Mouse (Mus musculus) intestine, postnatal 0 days (tissue): Measurements from ENCODE around the gene Elf3. TPM values are rescaled to one million over a fixed set of nuclear protein-coding genes. Genes with fewer than 3 reads are reported as not detected.
"Not testable (repeated sequence)": the region's sequence is repeated elsewhere in the genome, so short reads cannot be mapped to it uniquely, and the experiment has no call there.

Experiments
- ATAC-seq: fragments of 200-750 bp; cut with Nextera tagmentation; 2 replicates; pipeline ENCODE4 v1.8.0; 2017; ENCODE audit warnings: mild to moderate bottlenecking, moderate TSS enrichment, moderate library complexity
- H3K27ac ChIP-seq: fragments of 300-500 bp; sonication (generic); 2 replicates; pipeline ENCODE4 v1.5.1; 2014; ENCODE audit warnings: mild to moderate bottlenecking, low read depth, low read length, moderate library complexity
- H3K27me3 ChIP-seq: fragments of 300-500 bp; sonication (generic); replicated peaks from 2 replicates; pipeline ENCODE4 v1.6.1; 2014; ENCODE audit warnings: low read length, mixed read lengths; ENCODE audit not compliant: control insufficient read depth, insufficient read depth
- H3K36me3 ChIP-seq: fragments of 300-500 bp; sonication (generic); 2 replicates; pipeline ENCODE4 v1.6.1; 2014; ENCODE audit warnings: mild to moderate bottlenecking, moderate library complexity; ENCODE audit not compliant: control insufficient read depth, insufficient read depth
- H3K4me1 ChIP-seq: fragments of 300-500 bp; sonication (generic); replicated peaks from 2 replicates; pipeline ENCODE4 v1.6.1; 2014; ENCODE audit warnings: antibody characterized with exemption, low read length, mixed read lengths; ENCODE audit not compliant: control insufficient read depth, insufficient read depth
- H3K4me2 ChIP-seq: fragments of 300-500 bp; sonication (generic); replicated peaks from 2 replicates; pipeline ENCODE4 v1.6.1; 2014; ENCODE audit warnings: low read depth, mild to moderate bottlenecking, moderate library complexity
- H3K4me3 ChIP-seq: fragments of 300-500 bp; sonication (generic); 2 replicates; pipeline ENCODE4 v1.5.1; 2014; ENCODE audit warnings: low read depth, low read length
- H3K9ac ChIP-seq: fragments of 300-500 bp; sonication (generic); 2 replicates; pipeline ENCODE4 v1.6.1; 2014; ENCODE audit warnings: mild to moderate bottlenecking, low read depth, low read length
- H3K9me3 ChIP-seq: fragments of 300-500 bp; sonication (generic); 2 replicates; pipeline ENCODE4 v1.6.1; 2016; ENCODE audit warnings: mixed run types; ENCODE audit not compliant: control insufficient read depth
- CTCF ChIP-seq: sonication (generic); IDR thresholded peaks from 2 replicates; pipeline ENCODE4 v1.5.1; 2016; ENCODE audit warnings: low read depth, mild to moderate bottlenecking, control low read depth, antibody characterized with exemption, moderate library complexity
- WGBS: fragments of 180-500 bp; shearing (Covaris S2); extraction: QIAGEN DNeasy Blood & Tissue Kit; methylation state at CpG from one replicate; pipeline ENCODE4 v1.1.7; 2014; 5-methylcytosine and 5-hydroxymethylcytosine counted together
- polyA plus RNA-seq: library from polyadenylated mRNA; unstranded; fragments of >200 nt; fragmentation: Nextera tagmentation; extraction: Ambion mirVana; gene quantifications from 2 replicates; pipeline ENCODE4 v1.2.1, GENCODE M21; 2015

Elf3 gene
- polyA plus RNA-seq, 1 experiment from 2014 or later = 164 TPM

DNA sequence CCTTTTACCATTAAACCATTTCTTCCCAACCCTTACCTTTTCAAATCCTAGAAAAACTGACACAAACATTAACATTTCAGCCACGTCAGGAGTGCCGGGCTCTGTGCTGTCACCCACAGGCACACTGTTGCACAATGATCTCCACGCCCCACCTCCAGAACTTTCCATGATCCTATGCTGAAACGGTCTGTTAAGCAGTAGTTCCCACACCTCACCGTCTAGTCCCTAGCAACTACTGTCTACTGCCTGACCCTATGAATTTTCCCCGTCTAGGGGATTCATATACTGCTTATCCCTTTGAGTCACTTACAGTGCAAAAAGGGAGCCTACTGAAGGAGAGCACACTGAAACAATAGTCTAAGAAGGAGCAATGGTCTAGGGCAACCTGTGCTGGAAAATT lies 24.4 kb downstream of the Elf3 start:
- ATAC-seq = peak; percentile 65
- WGBS = 33% methylated on average over 6 of the region's 6 CpGs

DNA sequence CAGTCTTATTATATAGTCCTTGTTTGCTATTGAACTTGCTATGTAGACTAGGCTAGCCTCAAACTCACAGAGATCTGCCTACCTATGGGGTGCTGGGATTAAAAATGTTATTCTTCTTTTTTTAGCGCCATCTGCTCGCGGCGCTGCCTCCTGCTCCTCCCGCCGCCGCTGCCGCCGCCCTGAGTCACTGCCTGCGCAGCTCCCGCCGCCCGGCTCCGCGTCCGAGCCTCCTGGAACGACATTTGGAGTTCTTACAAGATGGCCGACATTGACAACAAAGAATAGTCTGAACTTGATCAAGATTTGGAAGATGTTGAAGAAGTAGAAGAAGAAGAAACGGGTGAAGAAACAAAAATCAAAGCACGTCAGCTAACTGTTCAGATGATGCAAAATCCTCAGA lies 26.5 kb downstream of the Elf3 start:
- not testable (repeated sequence) for H3K4me2 ChIP-seq, H3K36me3 ChIP-seq, H3K27ac ChIP-seq, H3K4me1 ChIP-seq, H3K9ac ChIP-seq, H3K27me3 ChIP-seq, H3K9me3 ChIP-seq, H3K4me3 ChIP-seq, ATAC-seq
- 82% methylated on average over 20 of the region's 20 CpGs for WGBS

More for the DNA sequence above, 24.4 kb downstream of the Elf3 start:
- peak overlapping the region; percentile 23; the same call in 1 of the 2 replicates for H3K4me3 ChIP-seq
- H3K36me3 ChIP-seq = no peaks in the 10 kb centered on the region
- peak overlapping the region; percentile 98 for H3K27ac ChIP-seq
- H3K9me3 ChIP-seq = no peaks in the 10 kb centered on the region
- peak overlapping the region; percentile 41; the same call in 1 of the 2 replicates for H3K9ac ChIP-seq
- peak overlapping the region; percentile 66 for H3K4me2 ChIP-seq
- no peaks in the 10 kb centered on the region for H3K27me3 ChIP-seq
- H3K4me1 ChIP-seq = 0 out of 2 replicates have a peak, but pooled peaks cover 4% of the 10 kb centered on the region
- TF ChIP-seq CTCF = no peak

DNA sequence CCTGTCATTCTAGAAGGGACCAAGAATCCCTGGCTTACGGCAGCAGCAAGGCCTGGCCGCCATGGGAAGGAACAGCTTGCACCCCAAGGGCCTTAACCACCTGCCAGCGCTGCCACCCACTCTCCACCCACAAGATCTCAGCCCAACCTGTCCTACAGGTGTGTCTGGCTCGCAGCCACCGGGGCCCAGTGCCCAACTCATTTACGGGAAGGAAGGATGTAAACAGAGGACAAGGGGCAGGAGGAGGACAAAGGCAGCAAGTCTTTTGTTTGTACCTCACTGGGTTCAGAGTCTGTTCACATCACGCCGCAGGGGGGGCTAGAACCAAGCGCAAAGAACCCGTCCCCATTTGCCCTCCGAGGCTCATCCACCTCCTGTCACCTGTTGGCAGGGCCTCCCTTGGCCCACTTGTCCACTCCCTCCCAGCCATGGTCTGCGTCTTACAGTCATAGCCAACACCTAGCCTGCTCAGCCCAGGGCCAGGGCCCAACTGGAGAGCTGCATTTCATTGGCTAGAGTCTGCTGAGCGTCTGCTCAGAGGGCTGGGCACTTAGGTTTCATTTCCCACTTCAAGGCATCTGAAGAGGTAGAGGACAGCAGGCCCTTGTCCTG lies 30.9 kb downstream of the Elf3 start:
- H3K27me3 ChIP-seq = no peaks in the 10 kb centered on the region; the same call in 1 of the 2 replicates
- H3K9ac ChIP-seq = no peak overlapping the region
- no peaks in the 10 kb centered on the region for H3K9me3 ChIP-seq
- 49% methylated on average over 13 of the region's 13 CpGs for WGBS
- TF ChIP-seq CTCF = peak; percentile 33; the same call in 1 of the 2 replicates
- H3K4me1 ChIP-seq = peaks cover 3% of the 10 kb centered on the region; the same call in 1 of the 2 replicates
- peak overlapping the region; percentile 70 for H3K27ac ChIP-seq
- ATAC-seq = peak; percentile 89
- H3K36me3 ChIP-seq = no peaks in the 10 kb centered on the region
- no peak overlapping the region for H3K4me2 ChIP-seq
- no peak overlapping the region for H3K4me3 ChIP-seq

DNA sequence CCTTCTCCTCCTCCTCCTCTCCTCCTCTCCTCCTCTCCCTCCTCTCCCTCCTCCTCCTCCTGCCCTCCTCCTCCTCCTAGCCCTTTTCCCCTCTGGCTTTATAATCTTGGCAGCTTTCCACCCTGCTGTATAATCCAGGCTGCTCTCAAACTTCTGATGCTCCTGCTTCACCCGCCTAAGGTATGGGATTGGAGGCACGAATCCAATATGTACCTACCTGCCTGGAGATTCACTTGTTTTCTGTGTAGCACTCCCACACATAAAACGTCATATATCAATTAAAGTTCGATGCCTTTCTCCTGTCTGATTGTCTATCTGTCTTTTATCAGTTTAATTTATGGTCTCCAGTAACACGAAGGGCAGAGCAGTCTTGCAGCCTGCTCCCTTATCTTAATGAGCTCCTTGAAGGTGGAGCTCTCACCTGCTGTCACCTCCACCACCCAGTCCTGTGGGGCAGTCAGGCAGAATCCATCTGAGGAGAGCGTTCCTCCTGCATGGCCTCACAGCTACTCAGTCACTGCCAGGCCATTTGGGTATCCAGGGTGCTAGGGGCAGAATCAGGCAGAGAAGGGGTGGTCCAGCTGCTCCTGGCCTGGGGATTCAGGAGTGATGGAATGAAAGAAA lies 33.3 kb downstream of the Elf3 start:
- peaks cover 3% of the 10 kb centered on the region; the same call in 1 of the 2 replicates for H3K4me1 ChIP-seq
- 14% methylated on average over 6 of the region's 6 CpGs for WGBS
- no peaks in the 10 kb centered on the region for H3K9me3 ChIP-seq
- no peaks in the 10 kb centered on the region for H3K36me3 ChIP-seq
- no peak overlapping the region for H3K27ac ChIP-seq
- ATAC-seq = peak; percentile 54
- no peaks in the 10 kb centered on the region; the same call in 1 of the 2 replicates for H3K27me3 ChIP-seq
- H3K4me2 ChIP-seq = no peak overlapping the region
- no peak for TF ChIP-seq CTCF
- H3K9ac ChIP-seq = no peak overlapping the region
- no peak overlapping the region for H3K4me3 ChIP-seq

DNA sequence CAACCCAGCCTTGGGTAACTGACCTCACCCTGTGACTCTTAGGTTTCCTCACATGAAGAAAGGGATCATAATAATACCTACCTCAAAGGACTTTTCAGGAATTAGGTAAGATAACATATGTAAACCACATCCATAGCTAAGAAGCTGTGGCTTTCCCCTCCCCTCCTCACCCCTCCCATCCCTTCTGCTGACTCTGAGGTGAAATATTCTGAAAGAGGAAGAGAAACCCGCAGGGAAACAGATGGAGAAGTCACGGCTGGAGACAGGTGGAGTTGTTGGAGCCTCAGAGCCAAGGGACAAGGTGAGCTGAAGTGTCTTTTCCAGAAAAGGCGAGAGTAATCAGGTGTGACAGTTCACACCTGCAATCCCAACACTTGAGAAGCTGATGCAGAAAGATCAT lies 34.2 kb downstream of the Elf3 start:
- H3K4me3 ChIP-seq = no peak overlapping the region

DNA sequence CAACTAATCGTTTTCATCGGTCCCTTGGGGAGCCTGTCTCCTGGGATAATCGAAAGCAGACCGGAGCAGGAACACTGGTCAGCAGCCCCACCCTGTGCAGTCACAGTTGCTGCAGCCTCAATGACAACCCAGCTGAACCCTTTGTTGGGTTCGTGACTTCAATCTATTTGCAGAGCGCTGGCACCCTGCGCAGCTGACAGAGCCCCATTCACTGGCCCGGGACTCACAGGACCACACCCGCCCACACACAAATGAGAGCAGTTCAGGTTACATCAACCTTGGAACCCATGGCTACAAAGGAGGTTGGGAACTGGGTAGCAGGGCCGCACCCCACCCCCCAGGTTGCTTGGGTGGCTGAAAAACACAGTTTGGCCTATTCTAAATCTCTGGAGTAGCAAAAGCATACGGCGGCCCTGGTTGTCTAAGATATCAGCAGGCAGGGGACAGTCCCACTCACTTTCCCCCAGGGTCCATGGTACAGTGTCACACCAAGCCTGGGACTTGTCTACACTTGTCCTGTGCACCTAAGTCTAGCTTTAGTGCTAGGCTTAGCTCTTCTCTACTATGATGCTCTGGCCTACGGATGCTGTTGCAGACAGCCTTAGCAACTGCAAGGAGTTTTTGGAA lies 40.6 kb downstream of the Elf3 start:
- TF ChIP-seq CTCF = no peak
- Histone ChIP-seq H3K9ac (no peak overlapping the region), H3K4me2 (0 out of 2 replicates have a peak overlapping the region, but pooled peaks have one; percentile 13), H3K4me3 (no peak overlapping the region), H3K9me3 (no peaks in the 10 kb centered on the region), H3K36me3 (no peaks in the 10 kb centered on the region), H3K27ac (no peak overlapping the region), H3K27me3 (no peaks in the 10 kb centered on the region), H3K4me1 (0 out of 2 replicates have a peak, but pooled peaks cover 5% of the 10 kb centered on the region)
- 51% methylated on average over 13 of the region's 13 CpGs for WGBS
- peak; percentile 76 for ATAC-seq

More for the DNA sequence above, 34.2 kb downstream of the Elf3 start:
- no peak overlapping the region for H3K9ac ChIP-seq
- 67% methylated on average over 3 of the region's 3 CpGs for WGBS
- H3K27ac ChIP-seq = no peak overlapping the region
- H3K4me2 ChIP-seq = no peak overlapping the region
- no peak for TF ChIP-seq CTCF
- H3K36me3 ChIP-seq = no peaks in the 10 kb centered on the region
- no peaks in the 10 kb centered on the region; the same call in 1 of the 2 replicates for H3K27me3 ChIP-seq
- no peaks in the 10 kb centered on the region for H3K9me3 ChIP-seq
- ATAC-seq = no peak
- peaks cover 3% of the 10 kb centered on the region; the same call in 1 of the 2 replicates for H3K4me1 ChIP-seq
